Mouse (Mus musculus): ENCODE measurements at regions not wholly inside any gene's neighbourhood (a gene's known extent, or its start where the extent isn't known, plus 50 kb on each side); places are given as distances from the start of the nearest gene placed in this dataset.

DNA sequence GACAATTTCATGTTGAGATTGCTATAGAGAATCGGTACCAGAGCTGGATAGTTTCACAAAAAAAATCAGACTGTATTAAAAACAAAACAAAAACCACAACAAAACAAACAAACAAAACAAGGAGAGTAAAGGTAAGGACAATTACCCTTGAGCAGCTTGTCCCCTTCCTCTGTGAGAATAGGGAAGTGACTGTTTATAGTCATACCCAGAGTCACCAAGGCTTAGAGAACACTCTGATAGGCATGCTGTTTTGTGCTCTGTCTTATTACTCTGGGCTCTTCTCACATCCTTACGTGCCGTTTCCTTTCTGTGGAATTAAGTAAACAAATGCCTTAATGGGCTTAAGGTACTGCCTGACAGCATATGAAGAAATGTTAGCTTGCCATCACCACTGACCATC is 186.7 kb upstream of the Btg1 start:
- TF ChIP-seq POLR2A (IDR thresholded peaks at IDR 0.05; ENCODE audit: low read depth, low read length) = no peak
- TF ChIP-seq CTCF (IDR thresholded peaks at IDR 0.05; ENCODE audit: extremely low read depth, insufficient read length, insufficient replicate concordance, low read depth, low read length) = no peak
